Mouse (Mus musculus): ENCODE results near the gene Lamb3. TPM values are rescaled to one million over a fixed set of nuclear protein-coding genes. Genes with fewer than 3 reads are reported as not detected.

Gene Lamb3
- polyA plus RNA-seq, 1 experiment from 2014 or later, result 0.29 TPM

GRCm38 (mm10) chr1:193197494-193198205 is 9.8 kb upstream of the Lamb3 start:
- 89% methylated on average over 18 of the region's 18 CpGs for whole genome bisulfite sequencing
- no peaks in the 10 kb centered on the region for H3K9me3 ChIP-seq (ENCODE audit: control insufficient read depth, low read length)
- no peaks in the 10 kb centered on the region for H3K4me1 ChIP-seq (ENCODE audit: control insufficient read depth, insufficient read depth, low read depth, low read length)
- no peaks in the 10 kb centered on the region for H3K27me3 ChIP-seq (replicated peaks; ENCODE audit: control insufficient read depth, insufficient read depth, low read length)
- no peak overlapping the region for H3K4me3 ChIP-seq (ENCODE audit: low read length)
- ATAC-seq, result no peak
- no peaks in the 10 kb centered on the region for H3K36me3 ChIP-seq (ENCODE audit: control insufficient read depth, insufficient read depth, low read length)
- no peak overlapping the region for H3K27ac ChIP-seq (ENCODE audit: low read depth, low read length)
- H3K4me2 ChIP-seq (ENCODE audit: low read length), result no peak overlapping the region
- no peak overlapping the region for H3K9ac ChIP-seq (ENCODE audit: low read depth, low read length)

- 77% methylated on average over 2 of the region's 2 CpGs for WGBS
- H3K27me3 ChIP-seq (replicated peaks; ENCODE audit: control insufficient read depth, insufficient read depth, low read length), result no peaks in the 10 kb centered on the region
- H3K9ac ChIP-seq (ENCODE audit: low read depth, low read length), result no peak overlapping the region
- no peak overlapping the region for H3K4me3 ChIP-seq (ENCODE audit: low read length)
- H3K27ac ChIP-seq (ENCODE audit: low read depth, low read length), result no peak overlapping the region
- H3K4me1 ChIP-seq (ENCODE audit: control insufficient read depth, insufficient read depth, low read depth, low read length), result no peaks in the 10 kb centered on the region
- no peak overlapping the region for H3K4me2 ChIP-seq (ENCODE audit: low read length)
- no peaks in the 10 kb centered on the region for H3K9me3 ChIP-seq (ENCODE audit: control insufficient read depth, low read length)
- no peaks in the 10 kb centered on the region for H3K36me3 ChIP-seq (ENCODE audit: control insufficient read depth, insufficient read depth, low read length)
- ATAC-seq, result no peak
Observed at GRCm38 (mm10) chr1:193198312-193198711, 9.2 kb upstream of the Lamb3 start.

GRCm38 (mm10) chr1:193200640-193201382 is 6.7 kb upstream of the Lamb3 start:
- Histone ChIP-seq H3K4me1 (ENCODE audit: control insufficient read depth, insufficient read depth, low read depth, low read length) (no peaks in the 10 kb centered on the region), H3K4me3 (ENCODE audit: low read length) (no peak overlapping the region), H3K36me3 (ENCODE audit: control insufficient read depth, insufficient read depth, low read length) (no peaks in the 10 kb centered on the region), H3K27me3 (replicated peaks; ENCODE audit: control insufficient read depth, insufficient read depth, low read length) (no peaks in the 10 kb centered on the region), H3K9ac (ENCODE audit: low read depth, low read length) (no peak overlapping the region), H3K27ac (ENCODE audit: low read depth, low read length) (no peak overlapping the region), H3K9me3 (ENCODE audit: control insufficient read depth, low read length) (no peaks in the 10 kb centered on the region), H3K4me2 (ENCODE audit: low read length) (no peak overlapping the region)
- ATAC-seq, result no peak
- 85% methylated on average over 8 of the region's 8 CpGs for WGBS

GRCm38 (mm10) chr1:193201383-193201778 is 6.1 kb upstream of the Lamb3 start, which contains the start of gene Traf3ip3:
Gene Traf3ip3, minus strand, starts transcription at chr1:193201703.
- H3K9ac ChIP-seq (ENCODE audit: low read depth, low read length), result no peak within 1 kb of the TSS
- no peak within 1 kb of the TSS for H3K4me2 ChIP-seq (ENCODE audit: low read length)
- no peak for ATAC-seq
- 70% methylated on average over 5 of the region's 5 CpGs for WGBS
- H3K27me3 ChIP-seq (replicated peaks; ENCODE audit: control insufficient read depth, insufficient read depth, low read length), result no peaks in the 10 kb centered on the region
- no peaks in the 10 kb centered on the region for H3K36me3 ChIP-seq (ENCODE audit: control insufficient read depth, insufficient read depth, low read length)
- H3K27ac ChIP-seq (ENCODE audit: low read depth, low read length), result no peak within 1 kb of the TSS
- no peak within 1 kb of the TSS for H3K4me3 ChIP-seq (ENCODE audit: low read length)
- H3K4me1 ChIP-seq (ENCODE audit: control insufficient read depth, insufficient read depth, low read depth, low read length), result no peaks in the 10 kb centered on the region
- no peaks in the 10 kb centered on the region for H3K9me3 ChIP-seq (ENCODE audit: control insufficient read depth, low read length)

- Histone ChIP-seq H3K4me3 (ENCODE audit: low read length) (no peak overlapping the region), H3K27ac (ENCODE audit: low read depth, low read length) (no peak overlapping the region), H3K27me3 (replicated peaks; ENCODE audit: control insufficient read depth, insufficient read depth, low read length) (no peaks in the 10 kb centered on the region), H3K4me2 (ENCODE audit: low read length) (no peak overlapping the region), H3K36me3 (ENCODE audit: control insufficient read depth, insufficient read depth, low read length) (no peaks in the 10 kb centered on the region), H3K9ac (ENCODE audit: low read depth, low read length) (no peak overlapping the region), H3K9me3 (ENCODE audit: control insufficient read depth, low read length) (no peaks in the 10 kb centered on the region), H3K4me1 (ENCODE audit: control insufficient read depth, insufficient read depth, low read depth, low read length) (no peaks in the 10 kb centered on the region)
- 81% methylated on average over 2 of the region's 2 CpGs for WGBS
- no peak for ATAC-seq
Observed at GRCm38 (mm10) chr1:193203821-193204220, 3.7 kb upstream of the Lamb3 start.

- ATAC-seq, result no peak
- Histone ChIP-seq H3K4me2 (ENCODE audit: low read length) (no peak overlapping the region), H3K9me3 (ENCODE audit: control insufficient read depth, low read length) (no peaks in the 10 kb centered on the region), H3K27ac (ENCODE audit: low read depth, low read length) (no peak overlapping the region), H3K36me3 (ENCODE audit: control insufficient read depth, insufficient read depth, low read length) (no peaks in the 10 kb centered on the region), H3K4me1 (ENCODE audit: control insufficient read depth, insufficient read depth, low read depth, low read length) (no peaks in the 10 kb centered on the region), H3K4me3 (ENCODE audit: low read length) (no peak overlapping the region), H3K27me3 (replicated peaks; ENCODE audit: control insufficient read depth, insufficient read depth, low read length) (no peaks in the 10 kb centered on the region), H3K9ac (ENCODE audit: low read depth, low read length) (no peak overlapping the region)
- 92% methylated on average over 2 of the region's 2 CpGs for WGBS
Observed at GRCm38 (mm10) chr1:193205431-193205830, 2.1 kb upstream of the Lamb3 start.

- no peak overlapping the region for H3K9ac ChIP-seq (ENCODE audit: low read depth, low read length)
- H3K27me3 ChIP-seq (replicated peaks; ENCODE audit: control insufficient read depth, insufficient read depth, low read length), result no peaks in the 10 kb centered on the region
- H3K4me3 ChIP-seq (ENCODE audit: low read length), result no peak overlapping the region
- no peak overlapping the region for H3K4me2 ChIP-seq (ENCODE audit: low read length)
- H3K36me3 ChIP-seq (ENCODE audit: control insufficient read depth, insufficient read depth, low read length), result no peaks in the 10 kb centered on the region
- H3K4me1 ChIP-seq (ENCODE audit: control insufficient read depth, insufficient read depth, low read depth, low read length), result no peaks in the 10 kb centered on the region
- WGBS, result 35% methylated on average over 2 of the region's 2 CpGs
- H3K9me3 ChIP-seq (ENCODE audit: control insufficient read depth, low read length), result no peaks in the 10 kb centered on the region
- no peak overlapping the region for H3K27ac ChIP-seq (ENCODE audit: low read depth, low read length)
- ATAC-seq, result no peak
Observed at GRCm38 (mm10) chr1:193208178-193208577, 679 bp downstream of the Lamb3 start.

GRCm38 (mm10) chr1:193211371-193211770 is 3.9 kb downstream of the Lamb3 start:
- Histone ChIP-seq H3K9me3 (ENCODE audit: control insufficient read depth, low read length) (no peaks in the 10 kb centered on the region), H3K27me3 (replicated peaks; ENCODE audit: control insufficient read depth, insufficient read depth, low read length) (no peaks in the 10 kb centered on the region), H3K9ac (ENCODE audit: low read depth, low read length) (no peak overlapping the region), H3K4me1 (ENCODE audit: control insufficient read depth, insufficient read depth, low read depth, low read length) (no peaks in the 10 kb centered on the region), H3K36me3 (ENCODE audit: control insufficient read depth, insufficient read depth, low read length) (no peaks in the 10 kb centered on the region), H3K4me3 (ENCODE audit: low read length) (no peak overlapping the region), H3K27ac (ENCODE audit: low read depth, low read length) (no peak overlapping the region), H3K4me2 (ENCODE audit: low read length) (no peak overlapping the region)
- 81% methylated on average over 5 of the region's 5 CpGs for WGBS
- ATAC-seq, result no peak

- Histone ChIP-seq H3K9me3 (ENCODE audit: control insufficient read depth, low read length) (no peaks in the 10 kb centered on the region), H3K4me1 (ENCODE audit: control insufficient read depth, insufficient read depth, low read depth, low read length) (no peaks in the 10 kb centered on the region), H3K36me3 (ENCODE audit: control insufficient read depth, insufficient read depth, low read length) (no peaks in the 10 kb centered on the region), H3K27me3 (replicated peaks; ENCODE audit: control insufficient read depth, insufficient read depth, low read length) (no peaks in the 10 kb centered on the region), H3K4me3 (ENCODE audit: low read length) (no peak overlapping the region), H3K9ac (ENCODE audit: low read depth, low read length) (no peak overlapping the region), H3K27ac (ENCODE audit: low read depth, low read length) (no peak overlapping the region), H3K4me2 (ENCODE audit: low read length) (no peak overlapping the region)
- ATAC-seq, result no peak
- 77% methylated on average over 5 of the region's 5 CpGs for WGBS
Observed at GRCm38 (mm10) chr1:193214053-193214452, 6.6 kb downstream of the Lamb3 start.

Measured in hindbrain, embryonic 16.5 days (tissue).